Mouse (Mus musculus) cerebellum, adult 2 months (tissue): Measurements from ENCODE around the gene 1810055G02Rik.

ENCODE experiments used
- CTCF ChIP-seq: fragments of 200-500 bp; IDR thresholded peaks from 2 replicates; pipeline ENCODE4 v1.5.1; 2011; ENCODE audit warnings: low read depth, mild to moderate bottlenecking, control low read depth, low read length, moderate library complexity, borderline replicate concordance; ENCODE audit not compliant: insufficient read depth
- POLR2A ChIP-seq: fragments of 200-500 bp; IDR thresholded peaks from 2 replicates; pipeline ENCODE4 v1.6.1; 2011; ENCODE audit warnings: low read length, control low read depth, borderline replicate concordance; ENCODE audit not compliant: insufficient read depth

GRCm38 (mm10) chr19:3765221-3765820 lies 57.2 kb downstream of the 1810055G02Rik start:
- TF ChIP-seq POLR2A (no peak), CTCF (no peak)
